Mouse (Mus musculus) CD4-positive, CD25-positive, alpha-beta regulatory T cell, adult 4 months (primary cell): ENCODE data around the gene Cfap97. TPM values are rescaled to one million over a fixed set of nuclear protein-coding genes. Genes with fewer than 3 reads are reported as not detected.

Experiments
- ATAC-seq: one replicate; pipeline ENCODE4 v1.8.0; 2017
- polyA plus RNA-seq, 2 experiments: library from polyadenylated mRNA; unstranded; fragments of 100-300 nt; shearing (Covaris generic); gene quantifications; one replicate each; pipeline ENCODE4 v1.2.1; 2017

Gene Cfap97
- polyA plus RNA-seq, 2 experiments from 2014 or later = 28.6 to 35.0 TPM

GRCm38 (mm10) chr8:46232798-46233197 is 81.2 kb downstream of the Cfap97 start:
- ATAC-seq = no peak

- ATAC-seq = no peak
These were observed 83.2 kb downstream of the Cfap97 start for GRCm38 (mm10) chr8:46234736-46235135.

DNA sequence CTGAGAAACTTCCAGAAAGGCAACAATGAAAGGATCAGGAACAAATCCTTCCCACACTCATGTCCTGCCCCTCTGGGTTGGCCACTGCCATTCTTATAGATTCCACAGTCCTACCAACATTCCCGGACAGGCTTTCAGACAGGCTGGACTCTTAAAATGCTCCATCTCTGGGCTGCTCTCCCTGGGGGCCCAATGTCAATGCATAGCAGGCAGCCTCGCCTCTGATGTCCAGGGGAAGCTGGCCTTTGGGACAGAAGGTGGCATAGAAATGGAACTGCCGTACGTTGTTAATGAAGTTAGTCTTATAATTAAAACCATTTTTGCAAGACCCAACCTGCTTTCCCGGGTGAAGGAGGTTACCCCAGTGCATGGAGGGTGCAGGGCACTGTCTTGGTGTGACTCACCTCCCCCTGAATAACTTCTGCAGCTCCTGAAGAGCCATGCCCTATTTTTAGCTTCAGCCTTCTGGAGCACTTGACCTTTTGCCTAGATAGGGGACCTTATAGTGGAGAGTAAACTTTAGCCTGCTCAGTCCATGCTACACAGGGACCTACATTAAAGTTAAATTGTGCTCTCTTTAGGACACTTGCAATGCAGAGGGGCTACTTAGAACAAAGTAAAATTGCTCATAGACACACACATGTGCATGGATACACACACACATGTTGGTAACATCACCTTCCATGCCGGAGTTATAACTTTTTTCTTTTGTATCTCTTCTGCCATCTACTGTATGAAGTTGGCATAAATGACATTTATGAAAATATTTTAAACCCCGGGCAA is 85.1 kb downstream of the Cfap97 start:
- peak; percentile 29 for ATAC-seq

DNA sequence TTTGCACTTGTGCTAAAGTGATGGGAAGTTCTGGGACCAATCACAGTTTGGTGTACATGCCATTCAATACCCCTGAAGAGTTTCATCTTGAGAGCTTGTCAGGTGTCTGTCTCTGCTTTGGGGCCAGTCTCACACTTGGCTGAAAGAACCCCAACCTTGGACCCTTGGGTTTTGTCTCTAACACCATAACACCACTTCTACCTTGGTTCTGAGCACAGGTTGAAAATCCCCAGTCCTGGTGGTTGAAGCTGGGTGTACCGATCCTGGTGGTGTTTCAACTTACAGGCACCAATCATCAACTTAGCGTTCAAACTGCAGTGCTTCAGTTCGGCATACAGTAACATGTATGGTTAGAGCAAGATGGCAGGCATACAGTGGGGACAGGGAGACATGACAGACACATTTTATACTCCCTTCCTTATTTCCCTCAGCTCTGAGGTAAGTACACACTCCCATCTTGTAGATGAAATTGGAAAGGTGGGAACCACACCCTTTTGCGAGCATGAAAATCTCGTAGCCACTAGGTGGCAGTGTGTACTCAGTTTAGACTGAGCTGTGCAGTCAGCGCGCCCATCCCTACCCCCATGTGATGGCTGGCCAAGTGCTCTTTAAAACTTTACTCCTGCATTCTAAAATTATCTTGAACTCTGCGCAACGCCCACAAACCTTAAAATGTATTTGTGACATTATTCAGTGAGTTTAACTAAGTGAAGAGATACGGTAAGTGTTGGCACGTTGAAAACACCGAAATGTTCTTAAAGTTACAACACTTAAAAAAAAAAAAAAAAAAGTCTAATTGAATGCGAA is 90.2 kb downstream of the Cfap97 start:
- ATAC-seq = peak; percentile 73

DNA sequence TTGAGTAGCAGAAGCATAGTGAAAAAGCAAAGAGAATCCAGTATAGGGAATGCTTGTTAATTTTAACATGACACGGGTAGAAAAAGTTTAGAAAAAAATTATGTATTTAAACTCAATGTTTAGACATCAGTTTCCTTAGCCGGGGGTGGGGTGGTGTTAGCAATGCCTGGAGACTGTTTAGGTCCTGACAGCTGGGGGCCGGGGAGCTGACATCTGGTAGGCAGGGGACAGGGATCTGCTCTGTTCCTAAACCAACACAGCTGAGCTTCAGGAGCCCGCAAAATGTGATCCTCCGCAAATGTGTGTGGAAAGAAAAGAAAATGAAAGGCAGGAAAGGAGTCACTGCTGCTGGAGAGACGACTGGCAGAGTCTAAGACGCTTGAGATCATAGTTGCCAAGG is 91.4 kb downstream of the Cfap97 start:
- ATAC-seq = no peak

Other genes starting within 250 kb of the Cfap97 start
- gene Ccdc110, start 217.2 kb upstream of the Cfap97 start, polyA plus RNA-seq = not detected
- gene 1700029J07Rik, start 176.5 kb upstream of the Cfap97 start, polyA plus RNA-seq = 1 to 10 TPM; 1.9 to 3.2 TPM
- gene Ufsp2, start 176.2 kb upstream of the Cfap97 start, polyA plus RNA-seq = 10 to 100 TPM; 72.1 to 78.7 TPM
- gene Lrp2bp, start 152.5 kb upstream of the Cfap97 start, polyA plus RNA-seq = 1 to 10 TPM in 1 of 2 experiments, under 1 TPM in 1; 0.22 to 1.4 TPM
- gene Ankrd37, start 146.1 kb upstream of the Cfap97 start, polyA plus RNA-seq = 10 to 100 TPM; 13.0 to 15.2 TPM
- gene Snx25, start 388 bp downstream of the Cfap97 start, polyA plus RNA-seq = 1 to 10 TPM; 6.0 to 7.5 TPM
- 100 to 1,000 TPM; 140 to 213 TPM for gene Slc25a4, start 59.5 kb downstream of the Cfap97 start, polyA plus RNA-seq
- not detected for gene Helt, start 142.9 kb downstream of the Cfap97 start, polyA plus RNA-seq